ENCODE assay signal across 19 mouse cellular contexts in genomic region chr9:63229124-63229523, GRCm38 (mm10).
DNase-seq lines count a peak whose midpoint lies in the region; ATAC-seq and TF ChIP-seq lines count a peak whose summit lies in the region.
"Had no signal": no experiment of that assay in that cellular context is flagged by ENCODE, and none has a peak within 500 bp of the region (broad histone marks: within the 10 kb centered on the region; RNA-seq: fewer than 3 reads in every experiment).

No protein-coding gene starts in this region.

- DNase-seq in heart, adult 18-20 months = peak; percentile 43 to 44
- no peak for DNase-seq in heart, embryonic 10.5 days (ENCODE audit: low spot score)
- DNase-seq in kidney, postnatal 36 days = peak; percentile 9 to 28
- no peak for DNase-seq in kidney, postnatal 10 days
- DNase-seq in heart, postnatal 0 days (ENCODE audit: low spot score) = peak; percentile 25
- DNase-seq in lung, postnatal 14 days = peak; percentile 15
- DNase-seq in midbrain, embryonic 14.5 days = no peak
- DNase-seq: adrenal gland, postnatal 36 days; cerebellum, adult 9-10 months; gastrocnemius, adult 2 months; liver, embryonic 13.5 days had no signal

- no peak for TF ChIP-seq EP300 in heart, postnatal 0 days (IDR thresholded peaks at IDR 0.05; ENCODE audit: low read depth)

- WGBS in heart, embryonic 10.5 days = 55% methylated on average over 4 of the region's 4 CpGs
- 43% methylated on average over 4 of the region's 4 CpGs for WGBS in heart, postnatal 0 days
- 88% methylated on average over 4 of the region's 4 CpGs for WGBS in midbrain, embryonic 14.5 days

- no peaks in the 10 kb centered on the region for H3K9me3 ChIP-seq in heart, embryonic 10.5 days
- H3K9me3 ChIP-seq in heart, postnatal 0 days (replicated peaks; ENCODE audit: control insufficient read depth, low read length) = no peaks in the 10 kb centered on the region
- no peaks in the 10 kb centered on the region for H3K9me3 ChIP-seq in midbrain, embryonic 14.5 days (ENCODE audit: control insufficient read depth, low read length)
- H3K9me3 ChIP-seq: embryonic facial prominence, embryonic 13.5 days; liver, embryonic 13.5 days; midbrain, embryonic 13.5 days; neural tube, embryonic 15.5 days had no signal

- H3K4me1 ChIP-seq in heart, embryonic 10.5 days = no peaks in the 10 kb centered on the region
- H3K4me1 ChIP-seq in heart, postnatal 0 days (ENCODE audit: control insufficient read depth, insufficient read depth) = no peaks in the 10 kb centered on the region
- 0 out of 2 replicates have a peak, but pooled peaks cover 2% of the 10 kb centered on the region for H3K4me1 ChIP-seq in midbrain, embryonic 14.5 days (ENCODE audit: control insufficient read depth, insufficient read depth, low read length)
- H3K4me1 ChIP-seq: embryonic facial prominence, embryonic 13.5 days had no signal

- ATAC-seq in heart, postnatal 0 days (ENCODE audit: insufficient read depth, low read depth) = no peak
- ATAC-seq in midbrain, embryonic 14.5 days (ENCODE audit: low FRiP score, low TSS enrichment) = no peak
- ATAC-seq: activated CD4-positive, CD25-positive, alpha-beta regulatory T cell, adult 4 months; inflammation-experienced regulatory T-cells, adult 6 months; midbrain, embryonic 13.5 days; Patski had no signal

- H3K36me3 ChIP-seq in heart, embryonic 10.5 days = peaks cover 13% of the 10 kb centered on the region; the same call in 1 of the 2 replicates
- H3K36me3 ChIP-seq in heart, postnatal 0 days (replicated peaks; ENCODE audit: control insufficient read depth, insufficient read depth, low read length) = 0 out of 2 replicates have a peak, but pooled peaks cover 6% of the 10 kb centered on the region
- no peaks in the 10 kb centered on the region for H3K36me3 ChIP-seq in midbrain, embryonic 14.5 days (ENCODE audit: control insufficient read depth, insufficient read depth, low read length)
- H3K36me3 ChIP-seq: liver, embryonic 13.5 days; midbrain, embryonic 13.5 days; neural tube, embryonic 15.5 days had no signal

- H3K4me2 ChIP-seq in heart, postnatal 0 days (ENCODE audit: low read depth, low read length) = no peak overlapping the region
- no peak overlapping the region for H3K4me2 ChIP-seq in midbrain, embryonic 14.5 days (ENCODE audit: low read length)
- H3K4me2 ChIP-seq: embryonic facial prominence, embryonic 13.5 days; liver, embryonic 13.5 days; midbrain, embryonic 13.5 days; neural tube, embryonic 15.5 days had no signal

- no peak overlapping the region for H3K27ac ChIP-seq in heart, embryonic 10.5 days
- H3K27ac ChIP-seq in heart, postnatal 0 days (ENCODE audit: low read depth) = no peak overlapping the region
- no peak overlapping the region for H3K27ac ChIP-seq in midbrain, embryonic 14.5 days (replicated peaks; ENCODE audit: low read depth, low read length)
- H3K27ac ChIP-seq: embryonic facial prominence, embryonic 13.5 days; gastrocnemius, adult 2 months; liver, embryonic 13.5 days; midbrain, embryonic 13.5 days; neural tube, embryonic 15.5 days; stomach, postnatal 0 days had no signal

- no peak for TF ChIP-seq CTCF in heart, postnatal 0 days (IDR thresholded peaks at IDR 0.05; ENCODE audit: low read depth)

- H3K4me3 ChIP-seq in heart, embryonic 10.5 days = no peak overlapping the region
- no peak overlapping the region for H3K4me3 ChIP-seq in heart, postnatal 0 days (ENCODE audit: low read depth, low read length)
- H3K4me3 ChIP-seq in midbrain, embryonic 14.5 days (replicated peaks; ENCODE audit: low read depth, low read length) = no peak overlapping the region
- H3K4me3 ChIP-seq: embryonic facial prominence, embryonic 13.5 days; gastrocnemius, adult 2 months; liver, embryonic 13.5 days; midbrain, embryonic 13.5 days; myocyte; neural tube, embryonic 15.5 days had no signal

- H3K27me3 ChIP-seq in heart, embryonic 10.5 days (ENCODE audit: insufficient read depth, poor library complexity, severe bottlenecking) = no peaks in the 10 kb centered on the region
- H3K27me3 ChIP-seq in heart, postnatal 0 days (ENCODE audit: control insufficient read depth, insufficient read depth, low read length) = no peaks in the 10 kb centered on the region
- no peaks in the 10 kb centered on the region for H3K27me3 ChIP-seq in midbrain, embryonic 14.5 days (ENCODE audit: control insufficient read depth, insufficient read depth, low read length)
- H3K27me3 ChIP-seq: embryonic facial prominence, embryonic 13.5 days; liver, embryonic 13.5 days; midbrain, embryonic 13.5 days; Patski had no signal

- H3K9ac ChIP-seq in heart, postnatal 0 days (replicated peaks; ENCODE audit: low read depth, low read length) = no peak overlapping the region
- H3K9ac ChIP-seq in midbrain, embryonic 14.5 days (replicated peaks; ENCODE audit: low read length) = no peak overlapping the region
- H3K9ac ChIP-seq: embryonic facial prominence, embryonic 13.5 days; liver, embryonic 13.5 days; midbrain, embryonic 13.5 days; neural tube, embryonic 15.5 days had no signal

Comparison
In these comparisons a context has a peak if more than half of its experiments do, and no peak if none do; other contexts are left out.
1. DNase-seq: peak in heart, adult 18-20 months (2 of 2), kidney, postnatal 36 days (2 of 2), heart, postnatal 0 days (single experiment) and lung, postnatal 14 days (single experiment); none in heart, embryonic 10.5 days (single experiment), kidney, postnatal 10 days (single experiment) and midbrain, embryonic 14.5 days (single experiment).